Mouse (Mus musculus): Measurements from ENCODE around the gene Kif6. TPM values are rescaled to one million over a fixed set of nuclear protein-coding genes. Genes with fewer than 3 reads are reported as not detected.

Kif6 gene
- polyA plus RNA-seq (2015; fragmentation: Nextera tagmentation; extraction: Ambion mirVana) = 1.9 and 3.3 TPM in 2 replicates

- H3K27ac ChIP-seq (ENCODE audit: low read length) = peak within 1 kb of the TSS; percentile 41; the same call in 1 of the 2 replicates
- peak within 1 kb of the TSS; percentile 99 for H3K4me2 ChIP-seq (ENCODE audit: low read length)
- peak within 1 kb of the TSS; percentile 70 for H3K9ac ChIP-seq (replicated peaks; ENCODE audit: low read depth, low read length)
- H3K4me1 ChIP-seq (replicated peaks; ENCODE audit: control insufficient read depth, insufficient read depth, low read length) = peaks cover 6% of the 10 kb centered on the region; the same call in 1 of the 2 replicates
- peak within 1 kb of the TSS; percentile 57 for H3K4me3 ChIP-seq (replicated peaks; ENCODE audit: low read length)
- 2% methylated on average over 27 of the region's 27 CpGs for WGBS
- no peaks in the 10 kb centered on the region for H3K27me3 ChIP-seq (replicated peaks; ENCODE audit: control insufficient read depth, insufficient read depth, low read length)
- no peaks in the 10 kb centered on the region; the same call in 1 of the 2 replicates for H3K9me3 ChIP-seq (ENCODE audit: control insufficient read depth, low read length)
- H3K36me3 ChIP-seq (ENCODE audit: control insufficient read depth, insufficient read depth) = no peaks in the 10 kb centered on the region
- ATAC-seq = peak; percentile 99
These were observed at the start of gene Kif6 for GRCm38 (mm10) chr17:49614577-49615235. Gene Kif6, plus strand, starts transcription at chr17:49615136.

- ATAC-seq = no peak
- Histone ChIP-seq H3K27ac (ENCODE audit: low read length) (no peak overlapping the region), H3K4me3 (replicated peaks; ENCODE audit: low read length) (no peak overlapping the region), H3K9ac (replicated peaks; ENCODE audit: low read depth, low read length) (no peak overlapping the region), H3K4me2 (ENCODE audit: low read length) (no peak overlapping the region), H3K27me3 (replicated peaks; ENCODE audit: control insufficient read depth, insufficient read depth, low read length) (no peaks in the 10 kb centered on the region), H3K4me1 (replicated peaks; ENCODE audit: control insufficient read depth, insufficient read depth, low read length) (peaks cover 7% of the 10 kb centered on the region), H3K9me3 (ENCODE audit: control insufficient read depth, low read length) (no peaks in the 10 kb centered on the region), H3K36me3 (ENCODE audit: control insufficient read depth, insufficient read depth) (no peaks in the 10 kb centered on the region)
- 81% methylated on average over 8 of the region's 8 CpGs for WGBS
These were observed 46.2 kb upstream of the Kif6 start for GRCm38 (mm10) chr17:49568717-49569116.

- Histone ChIP-seq H3K4me2 (ENCODE audit: low read length) (no peak overlapping the region), H3K27ac (ENCODE audit: low read length) (no peak overlapping the region), H3K9ac (replicated peaks; ENCODE audit: low read depth, low read length) (no peak overlapping the region), H3K9me3 (ENCODE audit: control insufficient read depth, low read length) (no peaks in the 10 kb centered on the region), H3K4me3 (replicated peaks; ENCODE audit: low read length) (no peak overlapping the region), H3K4me1 (replicated peaks; ENCODE audit: control insufficient read depth, insufficient read depth, low read length) (no peaks in the 10 kb centered on the region), H3K27me3 (replicated peaks; ENCODE audit: control insufficient read depth, insufficient read depth, low read length) (no peaks in the 10 kb centered on the region), H3K36me3 (ENCODE audit: control insufficient read depth, insufficient read depth) (no peaks in the 10 kb centered on the region)
- no peak for ATAC-seq
- WGBS = 95% methylated on average over 3 of the region's 3 CpGs
These were observed 37.6 kb upstream of the Kif6 start for GRCm38 (mm10) chr17:49577321-49577720.

DNA sequence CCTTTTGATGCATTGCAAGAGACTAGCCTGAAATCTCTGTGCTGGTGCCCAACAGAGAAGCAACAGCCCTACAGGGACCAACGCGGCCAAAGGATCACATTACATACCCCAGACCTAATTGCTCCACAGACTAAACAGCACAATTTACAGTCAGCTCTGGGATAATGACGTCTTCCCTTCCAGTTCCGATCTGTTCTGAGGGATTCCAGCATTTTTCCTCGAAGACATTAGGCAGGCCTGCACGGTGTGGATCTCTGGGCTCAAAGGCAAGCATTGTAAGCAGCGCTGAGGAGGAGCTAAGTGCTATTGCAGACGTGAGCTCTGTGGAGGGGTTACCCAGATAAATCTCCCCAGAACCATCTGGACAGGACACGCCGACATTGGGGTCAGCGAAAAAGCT is 32.5 kb upstream of the Kif6 start:
- Histone ChIP-seq H3K36me3 (ENCODE audit: control insufficient read depth, insufficient read depth) (no peaks in the 10 kb centered on the region), H3K4me1 (replicated peaks; ENCODE audit: control insufficient read depth, insufficient read depth, low read length) (no peaks in the 10 kb centered on the region), H3K9me3 (ENCODE audit: control insufficient read depth, low read length) (no peaks in the 10 kb centered on the region), H3K9ac (replicated peaks; ENCODE audit: low read depth, low read length) (no peak overlapping the region), H3K27ac (ENCODE audit: low read length) (no peak overlapping the region), H3K4me3 (replicated peaks; ENCODE audit: low read length) (no peak overlapping the region), H3K4me2 (ENCODE audit: low read length) (no peak overlapping the region), H3K27me3 (replicated peaks; ENCODE audit: control insufficient read depth, insufficient read depth, low read length) (no peaks in the 10 kb centered on the region)
- WGBS = 78% methylated on average over 11 of the region's 11 CpGs
- ATAC-seq = no peak

DNA sequence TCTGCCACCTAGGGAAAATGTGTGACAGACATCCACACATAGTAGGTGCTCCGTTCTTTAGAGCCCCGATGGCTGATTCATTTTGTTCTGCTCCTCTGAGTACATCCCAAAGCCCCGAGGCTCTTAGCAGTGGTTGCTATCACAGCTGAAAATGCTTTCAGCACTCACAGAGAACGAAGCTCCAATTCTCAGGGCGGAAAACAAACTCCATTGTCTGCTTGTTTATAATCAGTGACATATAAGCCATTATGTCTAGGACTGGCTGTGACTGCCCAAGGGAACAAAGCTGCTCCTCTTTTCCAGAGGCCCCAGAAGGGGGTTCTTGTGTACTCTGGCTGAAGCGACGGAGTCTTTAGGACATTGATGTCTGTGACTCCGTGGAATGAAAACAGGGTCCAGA is 24.9 kb upstream of the Kif6 start:
- ATAC-seq = no peak
- H3K36me3 ChIP-seq (ENCODE audit: control insufficient read depth, insufficient read depth) = no peaks in the 10 kb centered on the region
- WGBS = 49% methylated on average over 8 of the region's 8 CpGs

DNA sequence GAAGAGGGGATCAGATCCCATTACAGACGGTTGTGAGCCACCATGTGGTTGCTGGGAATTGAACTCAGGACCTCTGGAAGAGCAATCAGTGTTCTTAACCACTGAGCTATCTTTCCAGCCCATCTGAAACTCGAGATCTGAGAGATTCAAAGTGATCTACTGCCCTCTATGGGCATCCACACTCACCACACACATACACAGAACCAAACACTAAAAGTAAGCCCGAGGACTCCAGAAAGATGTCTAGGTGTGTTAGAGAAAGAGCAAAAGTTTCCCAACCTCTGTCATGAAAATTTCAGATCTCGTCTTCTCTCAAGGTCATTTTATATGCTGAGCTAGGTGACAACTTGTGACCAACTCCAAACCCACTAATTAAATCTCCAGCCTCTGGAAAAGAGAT is 9.5 kb upstream of the Kif6 start:
- Histone ChIP-seq H3K4me3 (replicated peaks; ENCODE audit: low read length) (no peak overlapping the region), H3K9me3 (ENCODE audit: control insufficient read depth, low read length) (no peaks in the 10 kb centered on the region), H3K9ac (replicated peaks; ENCODE audit: low read depth, low read length) (no peak overlapping the region), H3K36me3 (ENCODE audit: control insufficient read depth, insufficient read depth) (no peaks in the 10 kb centered on the region), H3K27ac (ENCODE audit: low read length) (no peak overlapping the region), H3K4me2 (ENCODE audit: low read length) (no peak overlapping the region), H3K4me1 (replicated peaks; ENCODE audit: control insufficient read depth, insufficient read depth, low read length) (0 out of 2 replicates have a peak, but pooled peaks cover 3% of the 10 kb centered on the region), H3K27me3 (replicated peaks; ENCODE audit: control insufficient read depth, insufficient read depth, low read length) (no peaks in the 10 kb centered on the region)
- WGBS = 78% methylated on average over 4 of the region's 4 CpGs
- ATAC-seq = no peak

More for the DNA sequence above, 24.9 kb upstream of the Kif6 start:
- H3K9me3 ChIP-seq (ENCODE audit: control insufficient read depth, low read length) = no peaks in the 10 kb centered on the region
- no peaks in the 10 kb centered on the region for H3K27me3 ChIP-seq (replicated peaks; ENCODE audit: control insufficient read depth, insufficient read depth, low read length)
- H3K27ac ChIP-seq (ENCODE audit: low read length) = no peak overlapping the region
- H3K4me3 ChIP-seq (replicated peaks; ENCODE audit: low read length) = no peak overlapping the region
- H3K4me2 ChIP-seq (ENCODE audit: low read length) = no peak overlapping the region
- H3K9ac ChIP-seq (replicated peaks; ENCODE audit: low read depth, low read length) = no peak overlapping the region
- no peaks in the 10 kb centered on the region for H3K4me1 ChIP-seq (replicated peaks; ENCODE audit: control insufficient read depth, insufficient read depth, low read length)

DNA sequence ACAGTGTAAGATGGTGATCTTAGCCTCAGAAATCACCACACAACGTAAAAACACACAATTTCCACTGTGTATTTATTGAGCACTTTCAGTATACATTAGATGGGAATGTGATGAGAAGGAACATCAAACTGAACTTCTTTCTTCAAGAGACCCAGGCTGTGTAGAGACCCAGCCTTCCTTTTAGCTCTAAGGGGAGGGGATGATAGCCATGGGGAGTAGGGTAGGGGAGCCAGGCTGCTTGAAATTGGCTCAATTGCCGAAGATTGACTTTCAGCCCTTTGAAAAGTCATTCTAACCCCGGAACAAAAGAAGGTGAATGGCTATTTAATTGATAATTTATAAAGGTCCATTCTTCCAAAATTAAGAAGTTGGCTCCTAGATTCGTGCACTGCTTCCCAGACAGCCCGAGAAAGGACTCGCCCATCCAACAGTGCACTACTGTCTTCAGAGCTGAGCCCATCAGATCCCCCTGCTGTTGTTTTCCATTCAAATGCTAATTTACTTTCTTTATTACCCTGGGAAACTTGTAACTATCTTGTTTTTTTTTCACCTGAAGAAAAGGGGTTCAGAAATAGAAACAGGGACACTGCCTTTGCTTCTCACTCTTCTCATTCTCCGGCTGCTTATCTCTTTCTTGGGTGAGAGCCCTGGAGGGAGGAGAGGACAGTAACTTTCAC is 7.4 kb upstream of the Kif6 start:
- no peak overlapping the region for H3K4me3 ChIP-seq (replicated peaks; ENCODE audit: low read length)
- no peak for ATAC-seq
- no peaks in the 10 kb centered on the region for H3K36me3 ChIP-seq (ENCODE audit: control insufficient read depth, insufficient read depth)
- H3K4me2 ChIP-seq (ENCODE audit: low read length) = no peak overlapping the region
- H3K9ac ChIP-seq (replicated peaks; ENCODE audit: low read depth, low read length) = no peak overlapping the region
- H3K4me1 ChIP-seq (replicated peaks; ENCODE audit: control insufficient read depth, insufficient read depth, low read length) = 0 out of 2 replicates have a peak, but pooled peaks cover 3% of the 10 kb centered on the region
- H3K27me3 ChIP-seq (replicated peaks; ENCODE audit: control insufficient read depth, insufficient read depth, low read length) = no peaks in the 10 kb centered on the region
- WGBS = 16% methylated on average over 7 of the region's 7 CpGs
- H3K27ac ChIP-seq (ENCODE audit: low read length) = no peak overlapping the region
- no peaks in the 10 kb centered on the region for H3K9me3 ChIP-seq (ENCODE audit: control insufficient read depth, low read length)

- no peak overlapping the region for H3K4me3 ChIP-seq (replicated peaks; ENCODE audit: low read length)
- no peak for ATAC-seq
- H3K9ac ChIP-seq (replicated peaks; ENCODE audit: low read depth, low read length) = no peak overlapping the region
- H3K9me3 ChIP-seq (ENCODE audit: control insufficient read depth, low read length) = no peaks in the 10 kb centered on the region
- no peak overlapping the region for H3K27ac ChIP-seq (ENCODE audit: low read length)
- WGBS = 75% methylated on average over 8 of the region's 8 CpGs
- no peak overlapping the region for H3K4me2 ChIP-seq (ENCODE audit: low read length)
- H3K27me3 ChIP-seq (replicated peaks; ENCODE audit: control insufficient read depth, insufficient read depth, low read length) = no peaks in the 10 kb centered on the region
- no peaks in the 10 kb centered on the region for H3K36me3 ChIP-seq (ENCODE audit: control insufficient read depth, insufficient read depth)
- peaks cover 8% of the 10 kb centered on the region; the same call in 1 of the 2 replicates for H3K4me1 ChIP-seq (replicated peaks; ENCODE audit: control insufficient read depth, insufficient read depth, low read length)
These were observed 4.6 kb upstream of the Kif6 start for GRCm38 (mm10) chr17:49610296-49610695.

DNA sequence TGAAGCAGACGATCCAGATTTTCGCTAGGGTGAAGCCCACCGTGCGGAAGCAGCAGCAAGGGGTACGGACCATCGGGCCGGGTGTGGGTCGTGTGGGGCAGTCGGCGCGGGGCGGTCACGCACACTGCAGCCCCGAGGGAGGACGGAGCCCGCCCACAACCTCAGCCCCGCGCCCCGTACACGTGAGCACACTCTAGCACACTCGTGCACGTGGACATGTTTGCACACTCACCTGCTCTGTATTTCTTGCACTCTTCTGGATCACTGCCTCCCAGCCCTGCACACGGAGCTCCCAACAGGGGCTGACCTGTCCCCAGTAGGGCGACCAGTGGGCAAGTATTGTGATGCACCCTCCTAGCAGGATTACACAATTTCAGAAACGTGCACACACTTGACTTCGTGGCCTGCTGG is 310 bp downstream of the Kif6 start:
- peak overlapping the region; percentile 57 for H3K4me3 ChIP-seq (replicated peaks; ENCODE audit: low read length)
- peak; percentile 78 for ATAC-seq
- no peaks in the 10 kb centered on the region; the same call in 1 of the 2 replicates for H3K9me3 ChIP-seq (ENCODE audit: control insufficient read depth, low read length)
- peak overlapping the region; percentile 99 for H3K4me2 ChIP-seq (ENCODE audit: low read length)
- H3K27ac ChIP-seq (ENCODE audit: low read length) = no peak overlapping the region
- H3K27me3 ChIP-seq (replicated peaks; ENCODE audit: control insufficient read depth, insufficient read depth, low read length) = no peaks in the 10 kb centered on the region
- no peaks in the 10 kb centered on the region for H3K36me3 ChIP-seq (ENCODE audit: control insufficient read depth, insufficient read depth)
- under 1% methylated on average over 22 of the region's 26 CpGs for WGBS
- peaks cover 6% of the 10 kb centered on the region; the same call in 1 of the 2 replicates for H3K4me1 ChIP-seq (replicated peaks; ENCODE audit: control insufficient read depth, insufficient read depth, low read length)
- peak overlapping the region; percentile 70 for H3K9ac ChIP-seq (replicated peaks; ENCODE audit: low read depth, low read length)
